Mouse (Mus musculus): ENCODE measurements around the gene Oxsr1. TPM values are rescaled to one million over a fixed set of nuclear protein-coding genes. Genes with fewer than 3 reads are reported as not detected.
"Not testable (repeated sequence)": the region's sequence is repeated elsewhere in the genome, so short reads cannot be mapped to it uniquely, and the experiment has no call there.

Oxsr1 gene
- total RNA-seq, 2 experiments from 2014 or later, result 37.8 to 39.9 TPM

GRCm38 (mm10) chr9:119290791-119291190 lies 31.4 kb downstream of the Oxsr1 start:
- intact Hi-C loops (cut with DNase I), result no loop called here
- no peak for DNase-seq

- intact Hi-C loops (cut with DNase I), result no loop called here
- DNase-seq, result no peak
Measured at GRCm38 (mm10) chr9:119280894-119281682, 41.1 kb downstream of the Oxsr1 start.

GRCm38 (mm10) chr9:119278031-119278430 lies 44.2 kb downstream of the Oxsr1 start:
- DNase-seq, result no peak
- intact Hi-C loops (cut with DNase I), result no loop called here

GRCm38 (mm10) chr9:119276321-119276720 lies 45.9 kb downstream of the Oxsr1 start:
- peak; percentile 34 to 40 for DNase-seq
- intact Hi-C loops (cut with DNase I), result no loop called here

- DNase-seq; intact Hi-C loops (cut with DNase I): not testable (repeated sequence)
Measured at GRCm38 (mm10) chr9:119274814-119275213, 47.4 kb downstream of the Oxsr1 start.

GRCm38 (mm10) chr9:119271496-119271895 lies 50.7 kb downstream of the Oxsr1 start:
- intact Hi-C loops (cut with DNase I), result no loop called here
- no peak for DNase-seq

- DNase-seq, result no peak
- intact Hi-C loops (cut with DNase I), result no loop called here
Measured at GRCm38 (mm10) chr9:119268588-119269145, 53.6 kb downstream of the Oxsr1 start.

- intact Hi-C loops (cut with DNase I), result no loop called here
- DNase-seq, result no peak
Measured at GRCm38 (mm10) chr9:119268120-119268519, 54.1 kb downstream of the Oxsr1 start.

- intact Hi-C loops (cut with DNase I); DNase-seq: not testable (repeated sequence)
Measured at GRCm38 (mm10) chr9:119266121-119266395, 56.2 kb downstream of the Oxsr1 start.

GRCm38 (mm10) chr9:119265373-119266120 lies 56.7 kb downstream of the Oxsr1 start:
- intact Hi-C loops (cut with DNase I); DNase-seq: not testable (repeated sequence)

- intact Hi-C loops (cut with DNase I), result no loop called here
- DNase-seq, result no peak
Measured at GRCm38 (mm10) chr9:119263067-119263466, 59.2 kb downstream of the Oxsr1 start.

GRCm38 (mm10) chr9:119260825-119261224 lies 61.4 kb downstream of the Oxsr1 start:
- intact Hi-C loops (cut with DNase I), result no loop called here
- DNase-seq, result no peak

- DNase-seq, result no peak
- intact Hi-C loops (cut with DNase I), result no loop called here
Measured at GRCm38 (mm10) chr9:119258785-119259184, 63.4 kb downstream of the Oxsr1 start.

GRCm38 (mm10) chr9:119258128-119258527 lies 64.1 kb downstream of the Oxsr1 start:
- DNase-seq, result no peak
- intact Hi-C loops (cut with DNase I), result no loop called here

- intact Hi-C loops (cut with DNase I), result no loop called here
- no peak for DNase-seq
Measured at GRCm38 (mm10) chr9:119256161-119256560, 66.1 kb downstream of the Oxsr1 start.

- DNase-seq, result no peak
- intact Hi-C loops (cut with DNase I), result no loop called here
Measured at GRCm38 (mm10) chr9:119255096-119255495, 67.1 kb downstream of the Oxsr1 start.

GRCm38 (mm10) chr9:119254187-119254586 lies 68.0 kb downstream of the Oxsr1 start:
- no peak for DNase-seq
- intact Hi-C loops (cut with DNase I), result no loop called here

- no peak for DNase-seq
- intact Hi-C loops (cut with DNase I), result no loop called here
Measured at GRCm38 (mm10) chr9:119247996-119248395, 74.2 kb downstream of the Oxsr1 start.

GRCm38 (mm10) chr9:119246826-119247225 lies 75.4 kb downstream of the Oxsr1 start:
- DNase-seq, result peak; percentile 51 to 59
- intact Hi-C loops (cut with DNase I), result no loop called here

- intact Hi-C loops (cut with DNase I), result loop anchor here (5.0 kb wide), 1 partner anchor 108 kb away; no protein-coding TSS in a partner anchor
- DNase-seq, result no peak
Measured at GRCm38 (mm10) chr9:119243981-119244380, 78.2 kb downstream of the Oxsr1 start.

GRCm38 (mm10) chr9:119241169-119241865 lies 80.9 kb downstream of the Oxsr1 start:
- intact Hi-C loops (cut with DNase I), result loop anchor here (5.0 kb wide), 1 partner anchor 111 kb away; no protein-coding TSS in a partner anchor
- DNase-seq, result no peak
